In the genomic region with DNA sequence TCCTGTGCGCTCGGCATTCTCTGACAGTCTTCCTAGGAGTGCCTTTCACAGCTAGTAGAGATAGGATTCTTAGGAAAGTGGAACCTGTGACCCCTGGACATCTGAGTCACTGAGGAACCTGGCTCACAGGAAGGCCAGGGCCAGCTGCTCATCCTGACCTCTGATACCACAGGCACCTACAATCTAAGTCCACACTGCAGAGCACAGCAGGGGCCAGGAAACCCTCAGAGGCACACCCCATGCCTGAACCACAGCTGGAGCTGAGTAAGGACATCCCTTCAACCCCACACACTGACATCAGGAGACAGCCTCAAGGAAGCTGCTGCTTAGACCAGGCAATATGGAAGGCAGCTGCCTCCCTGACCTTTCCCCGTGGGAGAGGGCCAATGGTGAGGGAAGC, we compare ENCODE assay signal across 11 mouse cellular contexts. TPM values are rescaled to one million over a fixed set of nuclear protein-coding genes. Genes with fewer than 3 reads are reported as not detected.
DNase-seq lines count a peak whose midpoint lies in the region; ATAC-seq and TF ChIP-seq lines count a peak whose summit lies in the region.
"Had no signal": no experiment of that assay in that cellular context is flagged by ENCODE, and none has a peak within 500 bp of the region (broad histone marks: within the 10 kb centered on the region; RNA-seq: fewer than 3 reads in every experiment).

No protein-coding gene starts in this region.

- no peak overlapping the region for H3K9ac ChIP-seq in liver, embryonic 12.5 days
- no peak overlapping the region for H3K9ac ChIP-seq in liver, embryonic 11.5 days (ENCODE audit: low read depth, low read length)
- H3K9ac ChIP-seq in liver, postnatal 0 days (replicated peaks) = no peak overlapping the region
- H3K9ac ChIP-seq: hindbrain, embryonic 15.5 days; midbrain, embryonic 15.5 days; stomach, embryonic 15.5 days had no signal

- intact Hi-C loops in left cerebral cortex, postnatal 4 days (cut with DNase I) = no loop called here

- 71% methylated on average over 3 of the region's 3 CpGs for WGBS in liver, embryonic 12.5 days (ENCODE audit: insufficient replicate concordance)
- WGBS in liver, embryonic 11.5 days = 63% methylated on average over 3 of the region's 3 CpGs
- WGBS in liver, postnatal 0 days (ENCODE audit: insufficient replicate concordance) = 77% methylated on average over 3 of the region's 3 CpGs

- ATAC-seq in liver, embryonic 12.5 days = no peak
- ATAC-seq in liver, embryonic 11.5 days (replicated peaks; ENCODE audit: low FRiP score) = no peak; the same call in 1 of the 2 replicates
- peak; percentile 61 for ATAC-seq in liver, postnatal 0 days
- ATAC-seq: midbrain, embryonic 15.5 days had no signal

- no peak overlapping the region for H3K4me3 ChIP-seq in liver, embryonic 12.5 days
- no peak overlapping the region for H3K4me3 ChIP-seq in liver, embryonic 11.5 days (ENCODE audit: low read depth, low read length)
- H3K4me3 ChIP-seq in liver, postnatal 0 days (ENCODE audit: low read depth, low read length) = no peak overlapping the region
- H3K4me3 ChIP-seq: hindbrain, embryonic 15.5 days; midbrain, embryonic 15.5 days; stomach, embryonic 15.5 days had no signal

- no peak for TF ChIP-seq EP300 in liver, postnatal 0 days (IDR thresholded peaks at IDR 0.05; ENCODE audit: low read depth)

- peak; percentile 45 for DNase-seq in adrenal gland, postnatal 14 days
- DNase-seq in adrenal gland, postnatal 4 days (ENCODE audit: low spot score in 2 of 2) = no peak
- DNase-seq in liver, embryonic 11.5 days (ENCODE audit: low spot score) = no peak
- DNase-seq in kidney, adult 8-10 months = peak; percentile 47 to 58
- DNase-seq in liver, postnatal 0 days = no peak
- DNase-seq in left cerebral cortex, postnatal 4 days = no peak
- DNase-seq in MN1 (ENCODE audit: low spot score) = no peak

- H3K27ac ChIP-seq in liver, embryonic 12.5 days = 0 out of 2 replicates have a peak overlapping the region, but pooled peaks have one; percentile 2
- no peak overlapping the region for H3K27ac ChIP-seq in liver, embryonic 11.5 days (ENCODE audit: low read depth, low read length)
- peak overlapping the region; percentile 22; the same call in 1 of the 2 replicates for H3K27ac ChIP-seq in liver, postnatal 0 days (ENCODE audit: low read depth)
- H3K27ac ChIP-seq: hindbrain, embryonic 15.5 days; midbrain, embryonic 15.5 days; stomach, embryonic 15.5 days had no signal

- TF ChIP-seq CTCF in liver, postnatal 0 days (IDR thresholded peaks at IDR 0.05; ENCODE audit: low read depth) = no peak

- H3K4me2 ChIP-seq in liver, embryonic 12.5 days = no peak overlapping the region
- H3K4me2 ChIP-seq in liver, embryonic 11.5 days = no peak overlapping the region
- no peak overlapping the region for H3K4me2 ChIP-seq in liver, postnatal 0 days (ENCODE audit: low read depth, low read length)
- H3K4me2 ChIP-seq: hindbrain, embryonic 15.5 days; midbrain, embryonic 15.5 days; stomach, embryonic 15.5 days had no signal

- H3K9me3 ChIP-seq in liver, embryonic 12.5 days (replicated peaks) = no peaks in the 10 kb centered on the region
- H3K9me3 ChIP-seq in liver, embryonic 11.5 days (ENCODE audit: control insufficient read depth, low read length) = no peaks in the 10 kb centered on the region
- no peaks in the 10 kb centered on the region for H3K9me3 ChIP-seq in liver, postnatal 0 days (ENCODE audit: low read length)
- H3K9me3 ChIP-seq: hindbrain, embryonic 15.5 days; midbrain, embryonic 15.5 days; stomach, embryonic 15.5 days had no signal

- peaks cover 15% of the 10 kb centered on the region for H3K4me1 ChIP-seq in liver, embryonic 12.5 days
- H3K4me1 ChIP-seq in liver, embryonic 11.5 days (replicated peaks; ENCODE audit: control insufficient read depth, insufficient read depth, low read length) = peaks cover 8% of the 10 kb centered on the region
- H3K4me1 ChIP-seq in liver, postnatal 0 days (ENCODE audit: insufficient read depth) = no peaks in the 10 kb centered on the region

- H3K27me3 ChIP-seq in liver, embryonic 12.5 days (replicated peaks) = no peaks in the 10 kb centered on the region
- H3K27me3 ChIP-seq in liver, embryonic 11.5 days (replicated peaks; ENCODE audit: control insufficient read depth, insufficient read depth, low read length) = no peaks in the 10 kb centered on the region
- no peaks in the 10 kb centered on the region for H3K27me3 ChIP-seq in liver, postnatal 0 days (ENCODE audit: insufficient read depth, low read length)
- H3K27me3 ChIP-seq: hindbrain, embryonic 15.5 days; midbrain, embryonic 15.5 days; stomach, embryonic 15.5 days had no signal

- H3K36me3 ChIP-seq in liver, embryonic 12.5 days = peaks cover 84% of the 10 kb centered on the region
- peaks cover 9% of the 10 kb centered on the region for H3K36me3 ChIP-seq in liver, embryonic 11.5 days (ENCODE audit: control insufficient read depth, insufficient read depth, low read length)
- peaks cover 37% of the 10 kb centered on the region for H3K36me3 ChIP-seq in liver, postnatal 0 days (replicated peaks; ENCODE audit: insufficient read depth, low read length)
- H3K36me3 ChIP-seq: hindbrain, embryonic 15.5 days; midbrain, embryonic 15.5 days had no signal

RNA-seq across cellular contexts. Expression of gene Lrp5, which starts 40.6 kb away (rescaled TPM):
- 96.5 and 97.9 TPM in 2 replicates for total RNA-seq in adrenal gland, postnatal 14 days (2021)
- 100 to 1,000 TPM; 109 to 117 TPM for total RNA-seq in adrenal gland, postnatal 4 days (2021)
- polyA plus RNA-seq in liver, embryonic 12.5 days (2016; fragmentation: Nextera tagmentation; extraction: Ambion mirVana) = 2.7 TPM in 2 replicates
- polyA plus RNA-seq in liver, embryonic 11.5 days (2014; fragmentation: Nextera tagmentation; extraction: Ambion mirVana) = 5.4 and 6.3 TPM in 2 replicates
- polyA plus RNA-seq in liver, postnatal 0 days (2015; fragmentation: Nextera tagmentation; extraction: Ambion mirVana) = 2.7 and 3.6 TPM in 2 replicates
- total RNA-seq in left cerebral cortex, postnatal 4 days (2021) = 10 to 100 TPM; 11.9 to 13.2 TPM

Comparison
In these comparisons a context has a peak if more than half of its experiments do, and no peak if none do; other contexts are left out.
1. DNase-seq: peak in adrenal gland, postnatal 14 days (single experiment) and kidney, adult 8-10 months (2 of 2); none in adrenal gland, postnatal 4 days (0 of 2), liver, embryonic 11.5 days (single experiment), liver, postnatal 0 days (single experiment), left cerebral cortex, postnatal 4 days (single experiment) and MN1 (single experiment).